Mouse (Mus musculus): ENCODE results near the gene Tcp10a. TPM values are rescaled to one million over a fixed set of nuclear protein-coding genes. Genes with fewer than 3 reads are reported as not detected.
"Not testable (repeated sequence)": the region's sequence is repeated elsewhere in the genome, so short reads cannot be mapped to it uniquely, and the experiment has no call there.

The Tcp10a gene
- polyA plus RNA-seq, 1 experiment from 2014 or later = not detected

- not testable (repeated sequence) for H3K27ac ChIP-seq (ENCODE audit: low read depth, low read length); H3K4me3 ChIP-seq (ENCODE audit: low read length); H3K4me2 ChIP-seq (replicated peaks; ENCODE audit: low read depth, low read length); H3K9ac ChIP-seq (ENCODE audit: low read depth, low read length); H3K4me1 ChIP-seq (ENCODE audit: control insufficient read depth, insufficient read depth, low read length); H3K9me3 ChIP-seq (ENCODE audit: control insufficient read depth, low read length); ATAC-seq (ENCODE audit: low FRiP score, low TSS enrichment); H3K27me3 ChIP-seq (ENCODE audit: control insufficient read depth, insufficient read depth, low read length); H3K36me3 ChIP-seq (ENCODE audit: control insufficient read depth, insufficient read depth, low read length)
- 84% methylated on average over 6 of the region's 8 CpGs for WGBS
These were observed 8.6 kb upstream of the Tcp10a start for GRCm38 (mm10) chr17:7315693-7316382.

- not testable (repeated sequence) for H3K27ac ChIP-seq (ENCODE audit: low read depth, low read length); H3K4me3 ChIP-seq (ENCODE audit: low read length); H3K27me3 ChIP-seq (ENCODE audit: control insufficient read depth, insufficient read depth, low read length); H3K36me3 ChIP-seq (ENCODE audit: control insufficient read depth, insufficient read depth, low read length); H3K9ac ChIP-seq (ENCODE audit: low read depth, low read length); ATAC-seq (ENCODE audit: low FRiP score, low TSS enrichment); H3K4me1 ChIP-seq (ENCODE audit: control insufficient read depth, insufficient read depth, low read length); H3K4me2 ChIP-seq (replicated peaks; ENCODE audit: low read depth, low read length); H3K9me3 ChIP-seq (ENCODE audit: control insufficient read depth, low read length)
- 85% methylated on average over 6 of the region's 6 CpGs for WGBS
These were observed 4.7 kb upstream of the Tcp10a start for GRCm38 (mm10) chr17:7319789-7320188.

- not testable (repeated sequence) for H3K27me3 ChIP-seq (ENCODE audit: control insufficient read depth, insufficient read depth, low read length); H3K4me2 ChIP-seq (replicated peaks; ENCODE audit: low read depth, low read length)
- 84% methylated on average over 3 of the region's 8 CpGs for WGBS
These were observed 2.0 kb downstream of the Tcp10a start for GRCm38 (mm10) chr17:7326415-7326814.

GRCm38 (mm10) chr17:7332745-7333144 lies 8.3 kb downstream of the Tcp10a start:
- H3K4me1 ChIP-seq (ENCODE audit: control insufficient read depth, insufficient read depth, low read length); H3K4me3 ChIP-seq (ENCODE audit: low read length); ATAC-seq (ENCODE audit: low FRiP score, low TSS enrichment); H3K27ac ChIP-seq (ENCODE audit: low read depth, low read length); H3K9ac ChIP-seq (ENCODE audit: low read depth, low read length); H3K4me2 ChIP-seq (replicated peaks; ENCODE audit: low read depth, low read length); H3K27me3 ChIP-seq (ENCODE audit: control insufficient read depth, insufficient read depth, low read length); H3K36me3 ChIP-seq (ENCODE audit: control insufficient read depth, insufficient read depth, low read length); H3K9me3 ChIP-seq (ENCODE audit: control insufficient read depth, low read length): not testable (repeated sequence)
- 61% methylated on average over 3 of the region's 5 CpGs for WGBS

More at GRCm38 (mm10) chr17:7326415-7326814, 2.0 kb downstream of the Tcp10a start:
- H3K9me3 ChIP-seq (ENCODE audit: control insufficient read depth, low read length); H3K4me1 ChIP-seq (ENCODE audit: control insufficient read depth, insufficient read depth, low read length); H3K36me3 ChIP-seq (ENCODE audit: control insufficient read depth, insufficient read depth, low read length); ATAC-seq (ENCODE audit: low FRiP score, low TSS enrichment); H3K4me3 ChIP-seq (ENCODE audit: low read length); H3K27ac ChIP-seq (ENCODE audit: low read depth, low read length); H3K9ac ChIP-seq (ENCODE audit: low read depth, low read length): not testable (repeated sequence)

- H3K27me3 ChIP-seq (ENCODE audit: control insufficient read depth, insufficient read depth, low read length); H3K4me2 ChIP-seq (replicated peaks; ENCODE audit: low read depth, low read length); H3K9me3 ChIP-seq (ENCODE audit: control insufficient read depth, low read length); H3K9ac ChIP-seq (ENCODE audit: low read depth, low read length); H3K4me1 ChIP-seq (ENCODE audit: control insufficient read depth, insufficient read depth, low read length); H3K36me3 ChIP-seq (ENCODE audit: control insufficient read depth, insufficient read depth, low read length); ATAC-seq (ENCODE audit: low FRiP score, low TSS enrichment); H3K4me3 ChIP-seq (ENCODE audit: low read length); H3K27ac ChIP-seq (ENCODE audit: low read depth, low read length): not testable (repeated sequence)
- WGBS = 62% methylated on average over 9 of the region's 9 CpGs
These were observed 12.9 kb downstream of the Tcp10a start for GRCm38 (mm10) chr17:7337381-7337780.

- H3K9me3 ChIP-seq (ENCODE audit: control insufficient read depth, low read length); ATAC-seq (ENCODE audit: low FRiP score, low TSS enrichment); H3K27ac ChIP-seq (ENCODE audit: low read depth, low read length); H3K27me3 ChIP-seq (ENCODE audit: control insufficient read depth, insufficient read depth, low read length); H3K9ac ChIP-seq (ENCODE audit: low read depth, low read length); H3K36me3 ChIP-seq (ENCODE audit: control insufficient read depth, insufficient read depth, low read length); H3K4me3 ChIP-seq (ENCODE audit: low read length); H3K4me2 ChIP-seq (replicated peaks; ENCODE audit: low read depth, low read length); H3K4me1 ChIP-seq (ENCODE audit: control insufficient read depth, insufficient read depth, low read length): not testable (repeated sequence)
- 88% methylated on average over 2 of the region's 3 CpGs for WGBS
These were observed 24.3 kb downstream of the Tcp10a start for GRCm38 (mm10) chr17:7348765-7349164.

GRCm38 (mm10) chr17:7352596-7352995 lies 28.1 kb downstream of the Tcp10a start, which contains the start of gene Ttll2:
Gene Ttll2 (minus strand): TSS chr17:7352696.
- H3K9ac ChIP-seq (ENCODE audit: low read depth, low read length); H3K9me3 ChIP-seq (ENCODE audit: control insufficient read depth, low read length); ATAC-seq (ENCODE audit: low FRiP score, low TSS enrichment); H3K27me3 ChIP-seq (ENCODE audit: control insufficient read depth, insufficient read depth, low read length); H3K4me2 ChIP-seq (replicated peaks; ENCODE audit: low read depth, low read length); H3K36me3 ChIP-seq (ENCODE audit: control insufficient read depth, insufficient read depth, low read length); H3K27ac ChIP-seq (ENCODE audit: low read depth, low read length); H3K4me3 ChIP-seq (ENCODE audit: low read length); H3K4me1 ChIP-seq (ENCODE audit: control insufficient read depth, insufficient read depth, low read length): not testable (repeated sequence)
- 82% methylated on average over 1 of the region's 1 CpGs for WGBS

- H3K27ac ChIP-seq (ENCODE audit: low read depth, low read length); ATAC-seq (ENCODE audit: low FRiP score, low TSS enrichment); H3K4me3 ChIP-seq (ENCODE audit: low read length); H3K9me3 ChIP-seq (ENCODE audit: control insufficient read depth, low read length); H3K27me3 ChIP-seq (ENCODE audit: control insufficient read depth, insufficient read depth, low read length); H3K4me2 ChIP-seq (replicated peaks; ENCODE audit: low read depth, low read length); H3K36me3 ChIP-seq (ENCODE audit: control insufficient read depth, insufficient read depth, low read length); H3K4me1 ChIP-seq (ENCODE audit: control insufficient read depth, insufficient read depth, low read length); H3K9ac ChIP-seq (ENCODE audit: low read depth, low read length): not testable (repeated sequence)
- 79% methylated on average over 4 of the region's 4 CpGs for WGBS
These were observed 35.4 kb downstream of the Tcp10a start for GRCm38 (mm10) chr17:7359806-7360205.

GRCm38 (mm10) chr17:7360749-7361465 lies 36.5 kb downstream of the Tcp10a start:
- WGBS = 93% methylated on average over 9 of the region's 9 CpGs

More at GRCm38 (mm10) chr17:7360749-7361465, 36.5 kb downstream of the Tcp10a start:
- not testable (repeated sequence) for H3K9ac ChIP-seq (ENCODE audit: low read depth, low read length); H3K4me2 ChIP-seq (replicated peaks; ENCODE audit: low read depth, low read length); H3K4me1 ChIP-seq (ENCODE audit: control insufficient read depth, insufficient read depth, low read length); ATAC-seq (ENCODE audit: low FRiP score, low TSS enrichment); H3K27ac ChIP-seq (ENCODE audit: low read depth, low read length); H3K36me3 ChIP-seq (ENCODE audit: control insufficient read depth, insufficient read depth, low read length); H3K9me3 ChIP-seq (ENCODE audit: control insufficient read depth, low read length); H3K4me3 ChIP-seq (ENCODE audit: low read length); H3K27me3 ChIP-seq (ENCODE audit: control insufficient read depth, insufficient read depth, low read length)
